ENCODE assay signal across 8 mouse cellular contexts in the genomic region with DNA sequence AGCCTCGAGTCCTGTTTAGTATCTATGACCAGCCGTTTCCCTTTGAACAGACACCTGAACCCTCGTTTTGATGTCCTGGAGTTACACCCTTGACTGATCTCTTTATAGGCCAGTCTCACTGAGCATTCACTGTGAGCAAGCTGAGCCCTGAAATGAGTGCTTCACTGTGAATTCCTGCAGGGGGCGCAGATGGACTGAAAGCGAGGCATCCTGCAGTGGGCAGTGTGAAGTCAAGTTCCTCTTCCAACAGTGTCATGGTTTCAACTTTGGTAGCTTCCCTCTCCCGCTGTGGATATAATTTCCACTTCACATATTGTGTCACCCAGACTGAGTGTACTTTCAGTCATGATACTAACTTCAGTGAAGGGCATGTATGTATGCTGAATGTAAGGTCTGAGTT.
DNase-seq lines count a peak whose midpoint lies in the region; ATAC-seq and TF ChIP-seq lines count a peak whose summit lies in the region.

No protein-coding gene starts in this region.

- H3K27ac ChIP-seq in embryonic fibroblast, embryonic 13.5 days (ENCODE audit: insufficient read depth, low read length) = no peak overlapping the region
- no peak overlapping the region for H3K27ac ChIP-seq in neural tube, embryonic 15.5 days (replicated peaks)

- 0 out of 2 replicates have a peak, but pooled peaks cover 3% of the 10 kb centered on the region for H3K4me1 ChIP-seq in embryonic fibroblast, embryonic 13.5 days (ENCODE audit: control insufficient read depth, insufficient read depth, low read length)
- 0 out of 2 replicates have a peak, but pooled peaks cover 2% of the 10 kb centered on the region for H3K4me1 ChIP-seq in lung, adult 2 months (ENCODE audit: control insufficient read depth, insufficient read depth, low read length)
- no peaks in the 10 kb centered on the region for H3K4me1 ChIP-seq in neural tube, embryonic 15.5 days

- H3K9ac ChIP-seq in neural tube, embryonic 15.5 days (replicated peaks) = no peak overlapping the region

- H3K9me3 ChIP-seq in neural tube, embryonic 15.5 days (replicated peaks) = no peaks in the 10 kb centered on the region

- ATAC-seq in neural tube, embryonic 15.5 days (ENCODE audit: low FRiP score) = peak; percentile 63; the same call in 1 of the 2 replicates

- peak; percentile 88 for TF ChIP-seq CTCF in embryonic fibroblast, embryonic 13.5 days (IDR thresholded peaks at IDR 0.05; ENCODE audit: borderline replicate concordance, insufficient read depth, low read length)
- peak; percentile 97 for TF ChIP-seq CTCF in lung, adult 2 months (IDR thresholded peaks at IDR 0.05; ENCODE audit: insufficient read depth, low read length)

- DNase-seq in CD4-positive helper T cell, adult 2 months (ENCODE audit: low read depth, low spot score) = peak; percentile 79
- peak; percentile 71 to 83 for DNase-seq in adrenal gland, postnatal 36 days
- peak; percentile 83 to 89 for DNase-seq in heart, postnatal 10 days
- peak; percentile 78 to 89 for DNase-seq in kidney, postnatal 36 days
- peak; percentile 48 for DNase-seq in lung, adult 2 months
- DNase-seq in testis, postnatal 10 days (ENCODE audit: low spot score) = peak; percentile 85

- intact Hi-C loops in heart, postnatal 10 days (cut with DNase I) = loop anchor here (1.0 to 5.0 kb wide), 3 partner anchors 84 to 306 kb away; no protein-coding TSS in a partner anchor

- H3K4me2 ChIP-seq in neural tube, embryonic 15.5 days = no peak overlapping the region

- WGBS in lung, adult 2 months = 8% methylated on average over 6 of the region's 6 CpGs
- WGBS in neural tube, embryonic 15.5 days = 23% methylated on average over 6 of the region's 6 CpGs

- H3K4me3 ChIP-seq in embryonic fibroblast, embryonic 13.5 days (ENCODE audit: insufficient read depth, low read length) = no peak overlapping the region
- H3K4me3 ChIP-seq in lung, adult 2 months (replicated peaks; ENCODE audit: extremely low read depth, low read depth, low read length) = no peak overlapping the region
- H3K4me3 ChIP-seq in neural tube, embryonic 15.5 days (replicated peaks) = no peak overlapping the region

- H3K36me3 ChIP-seq in neural tube, embryonic 15.5 days = no peaks in the 10 kb centered on the region

- TF ChIP-seq POLR2A in embryonic fibroblast, embryonic 13.5 days (IDR thresholded peaks at IDR 0.05; ENCODE audit: low read depth, low read length) = no peak
- no peak for TF ChIP-seq POLR2A in lung, adult 2 months (IDR thresholded peaks at IDR 0.05; ENCODE audit: borderline replicate concordance, extremely low read depth, low read depth, low read length)

- no peaks in the 10 kb centered on the region for H3K27me3 ChIP-seq in neural tube, embryonic 15.5 days (replicated peaks)
